Comparison of ENCODE assay signal across 8 mouse cellular contexts in the genomic region with DNA sequence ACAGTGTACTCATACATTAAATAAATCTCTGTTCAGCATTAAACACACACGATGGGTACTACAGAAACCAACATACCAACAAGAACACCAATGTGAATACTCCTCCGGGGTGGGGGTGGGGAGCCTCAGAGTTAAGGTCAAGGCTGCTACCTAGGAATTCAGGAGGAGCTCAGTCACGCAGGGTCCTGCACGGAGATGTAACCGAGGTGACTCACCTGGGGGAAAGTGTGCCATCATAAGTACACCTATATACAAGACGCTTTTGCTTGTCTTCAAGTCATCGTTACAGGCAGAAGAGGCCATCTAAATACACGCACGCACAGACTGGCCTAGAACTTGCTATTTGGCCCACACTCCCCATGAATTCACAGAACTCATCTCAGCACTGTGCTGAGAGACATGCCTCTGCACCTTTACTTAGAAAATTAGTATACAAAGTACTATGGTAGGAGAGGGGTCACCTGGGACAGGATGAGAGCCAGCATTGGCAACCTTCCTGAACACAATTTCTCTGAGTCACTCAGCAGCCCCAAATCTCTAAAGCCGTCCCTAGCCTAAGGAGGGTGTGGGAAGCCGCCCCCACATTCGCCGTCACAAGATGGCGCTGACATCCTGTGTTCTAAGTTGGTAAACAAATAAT. TPM values are rescaled to one million over a fixed set of nuclear protein-coding genes. Genes with fewer than 3 reads are reported as not detected.
DNase-seq lines count a peak whose midpoint lies in the region; ATAC-seq lines count a peak whose summit lies in the region.

No protein-coding gene starts in this region.

- no peaks in the 10 kb centered on the region for H3K36me3 ChIP-seq in embryonic facial prominence, embryonic 13.5 days

- ATAC-seq in embryonic facial prominence, embryonic 13.5 days (ENCODE audit: insufficient number of reproducible peaks, insufficient read depth, low FRiP score, low TSS enrichment, low read depth) = no peak
- ATAC-seq in megakaryocyte, adult 5-6 weeks (ENCODE audit: poor library complexity, severe bottlenecking) = peak; percentile 96

- DNase-seq in B cell, adult 2 months = peak; percentile 56 to 65
- peak; percentile 38 for DNase-seq in NIH3T3 (ENCODE audit: low read depth)
- peak; percentile 40 to 50 for DNase-seq in heart, postnatal 10 days
- DNase-seq in kidney, postnatal 25 days = peak; percentile 38 to 63
- DNase-seq in thymus, postnatal 0 days (ENCODE audit: low spot score) = peak; percentile 77
- no peak for DNase-seq in frontal cortex, postnatal 25 days (ENCODE audit: low spot score in 2 of 2)

- no peak overlapping the region for H3K9ac ChIP-seq in embryonic facial prominence, embryonic 13.5 days

- H3K4me3 ChIP-seq in embryonic facial prominence, embryonic 13.5 days = no peak overlapping the region

- H3K9me3 ChIP-seq in embryonic facial prominence, embryonic 13.5 days = no peaks in the 10 kb centered on the region

- 68% methylated on average over 14 of the region's 14 CpGs for WGBS in embryonic facial prominence, embryonic 13.5 days

- 0 out of 2 replicates have a peak overlapping the region, but pooled peaks have one; percentile 13 for H3K27ac ChIP-seq in embryonic facial prominence, embryonic 13.5 days

- H3K4me2 ChIP-seq in embryonic facial prominence, embryonic 13.5 days = peak overlapping the region; percentile 26

- peaks cover 27% of the 10 kb centered on the region for H3K4me1 ChIP-seq in embryonic facial prominence, embryonic 13.5 days

- H3K27me3 ChIP-seq in embryonic facial prominence, embryonic 13.5 days = no peaks in the 10 kb centered on the region

- intact Hi-C loops in heart, postnatal 10 days (cut with DNase I) = loop anchor here (2.0 kb wide), 1 partner anchor 58 kb away; no protein-coding TSS in a partner anchor

RNA-seq across cellular contexts. Expression of gene Rnf157, which starts 23.9 kb away (rescaled TPM):
- 10.2 and 16.5 TPM in 2 replicates for polyA plus RNA-seq in embryonic facial prominence, embryonic 13.5 days (2015; fragmentation: Nextera tagmentation; extraction: Ambion mirVana)
- total RNA-seq in heart, postnatal 10 days (2021) = 10 to 100 TPM; 10.0 TPM
- 6.2 and 7.0 TPM in 2 replicates for total RNA-seq in megakaryocyte, adult 5-6 weeks (2015)
- 5.7 and 7.1 TPM in 2 replicates for total RNA-seq in megakaryocyte, adult 5-6 weeks (2017)
- polyA plus RNA-seq in thymus, postnatal 0 days (2015; fragmentation: Nextera tagmentation; extraction: Ambion mirVana) = 52.3 and 56.7 TPM in 2 replicates

RNA-seq across cellular contexts. Expression of gene Ubald2, which starts 44.9 kb away (rescaled TPM):
- polyA plus RNA-seq in embryonic facial prominence, embryonic 13.5 days (2015; fragmentation: Nextera tagmentation; extraction: Ambion mirVana) = 26.4 and 35.2 TPM in 2 replicates
- total RNA-seq in heart, postnatal 10 days (2021) = 10 to 100 TPM; 47.2 to 49.4 TPM
- total RNA-seq in megakaryocyte, adult 5-6 weeks (2015) = 94.1 and 112 TPM in 2 replicates
- total RNA-seq in megakaryocyte, adult 5-6 weeks (2017) = 58.4 and 64.0 TPM in 2 replicates
- polyA plus RNA-seq in thymus, postnatal 0 days (2015; fragmentation: Nextera tagmentation; extraction: Ambion mirVana) = 81.9 and 82.9 TPM in 2 replicates

RNA-seq across cellular contexts. Expression of gene Foxj1, which starts 53.8 kb away (rescaled TPM):
- polyA plus RNA-seq in embryonic facial prominence, embryonic 13.5 days (2015; fragmentation: Nextera tagmentation; extraction: Ambion mirVana) = 0.80 and 1.4 TPM in 2 replicates
- not detected for total RNA-seq in heart, postnatal 10 days (2021)
- not detected in 2 replicates for total RNA-seq in megakaryocyte, adult 5-6 weeks (2015)
- total RNA-seq in megakaryocyte, adult 5-6 weeks (2017) = not detected in 2 replicates
- polyA plus RNA-seq in thymus, postnatal 0 days (2015; fragmentation: Nextera tagmentation; extraction: Ambion mirVana) = 1.3 and 1.5 TPM in 2 replicates

Comparison
In these comparisons a context has a peak if more than half of its experiments do, and no peak if none do; other contexts are left out.
1. DNase-seq: peak in B cell, adult 2 months (2 of 2), NIH3T3 (single experiment), heart, postnatal 10 days (2 of 2), kidney, postnatal 25 days (2 of 2) and thymus, postnatal 0 days (single experiment); none in frontal cortex, postnatal 25 days (0 of 2).